Mouse (Mus musculus) liver, embryonic 13.5 days (tissue): ENCODE results near the gene Gucy2g. TPM values are rescaled to one million over a fixed set of nuclear protein-coding genes. Genes with fewer than 3 reads are reported as not detected.
"Not testable (repeated sequence)": the region's sequence is repeated elsewhere in the genome, so short reads cannot be mapped to it uniquely, and the experiment has no call there.

ENCODE experiments used
- ATAC-seq: fragments of 200-750 bp; cut with Nextera tagmentation; 2 replicates; pipeline ENCODE4 v1.8.0; 2017; ENCODE audit warnings: low read depth, mild to moderate bottlenecking, moderate number of reproducible peaks, moderate library complexity
- DNase-seq: peaks from one replicate; pipeline ENCODE4 v3.0.0; 2022
- H3K27ac ChIP-seq: fragments of 300-500 bp; sonication (generic); 2 replicates; pipeline ENCODE4 v1.5.1; 2015; ENCODE audit warnings: moderate library complexity, mild to moderate bottlenecking, inconsistent platforms
- H3K27me3 ChIP-seq: fragments of 300-500 bp; sonication (generic); 2 replicates; pipeline ENCODE4 v1.6.1; 2015; ENCODE audit warnings: mild to moderate bottlenecking, inconsistent platforms
- H3K36me3 ChIP-seq: fragments of 300-500 bp; sonication (generic); 2 replicates; pipeline ENCODE4 v1.6.1; 2015; ENCODE audit warnings: mild to moderate bottlenecking, inconsistent platforms
- H3K4me1 ChIP-seq: fragments of 300-500 bp; sonication (generic); replicated peaks from 2 replicates; pipeline ENCODE4 v1.6.1; 2015; ENCODE audit warnings: inconsistent platforms
- H3K4me2 ChIP-seq: fragments of 300-500 bp; sonication (generic); 2 replicates; pipeline ENCODE4 v1.6.1; 2015; ENCODE audit warnings: inconsistent platforms, mild to moderate bottlenecking, moderate library complexity
- H3K4me3 ChIP-seq: fragments of 300-500 bp; sonication (generic); replicated peaks from 2 replicates; pipeline ENCODE4 v1.5.1; 2015; ENCODE audit warnings: mild to moderate bottlenecking, inconsistent platforms
- H3K9ac ChIP-seq: fragments of 300-500 bp; sonication (generic); 2 replicates; pipeline ENCODE4 v1.6.1; 2015; ENCODE audit warnings: mild to moderate bottlenecking, inconsistent platforms
- H3K9me3 ChIP-seq: fragments of 300-500 bp; sonication (generic); replicated peaks from 2 replicates; pipeline ENCODE4 v1.6.1; 2016; ENCODE audit warnings: inconsistent platforms
- WGBS: fragments of 180-500 bp; shearing (Covaris S2); methylation state at CpG from one replicate; pipeline ENCODE4 v1.1.7; 2015; ENCODE audit not compliant: insufficient replicate concordance; 5-methylcytosine and 5-hydroxymethylcytosine counted together
- polyA plus RNA-seq: library from polyadenylated mRNA; unstranded; fragments of >200 nt; fragmentation: Nextera tagmentation; extraction: Ambion mirVana; gene quantifications from 2 replicates; pipeline ENCODE4 v1.2.1, GENCODE M21; 2015

Gene Gucy2g
- polyA plus RNA-seq, 1 experiment from 2014 or later, result not detected

- Histone ChIP-seq H3K27me3 (no peaks in the 10 kb centered on the region), H3K27ac (no peak overlapping the region), H3K9me3 (no peaks in the 10 kb centered on the region), H3K4me1 (no peaks in the 10 kb centered on the region), H3K4me3 (no peak overlapping the region), H3K9ac (no peak overlapping the region), H3K36me3 (no peaks in the 10 kb centered on the region), H3K4me2 (no peak overlapping the region)
- ATAC-seq, result no peak
- DNase-seq, result no peak
- 70% methylated on average over 7 of the region's 7 CpGs for WGBS
Observed at GRCm38 (mm10) chr19:55184442-55184841, 56.6 kb downstream of the Gucy2g start.

- ATAC-seq, result no peak
- Histone ChIP-seq H3K9me3 (no peaks in the 10 kb centered on the region), H3K4me2 (no peak within 1 kb of the TSS), H3K27me3 (no peaks in the 10 kb centered on the region), H3K36me3 (no peaks in the 10 kb centered on the region), H3K4me1 (no peaks in the 10 kb centered on the region), H3K9ac (no peak within 1 kb of the TSS), H3K27ac (no peak within 1 kb of the TSS), H3K4me3 (no peak within 1 kb of the TSS)
- no peak for DNase-seq
- 66% methylated on average over 5 of the region's 5 CpGs for WGBS
Observed at GRCm38 (mm10) chr19:55180433-55180832, 60.6 kb downstream of the Gucy2g start, which contains the start of gene Tectb. Tectb (plus strand) TSS chr19:55180733.

GRCm38 (mm10) chr19:55177143-55177542 lies 63.9 kb downstream of the Gucy2g start:
- no peak overlapping the region for H3K4me3 ChIP-seq

GRCm38 (mm10) chr19:55171585-55171984 lies 69.5 kb downstream of the Gucy2g start:
- no peak overlapping the region for H3K27ac ChIP-seq
- H3K4me2 ChIP-seq, result no peak overlapping the region
- H3K27me3 ChIP-seq, result no peaks in the 10 kb centered on the region
- 0 out of 2 replicates have a peak, but pooled peaks cover 4% of the 10 kb centered on the region for H3K9me3 ChIP-seq
- 52% methylated on average over 1 of the region's 1 CpGs for WGBS
- H3K4me1 ChIP-seq, result no peaks in the 10 kb centered on the region
- no peak overlapping the region for H3K4me3 ChIP-seq
- no peaks in the 10 kb centered on the region for H3K36me3 ChIP-seq
- no peak for DNase-seq
- ATAC-seq, result no peak
- H3K9ac ChIP-seq, result no peak overlapping the region

More at GRCm38 (mm10) chr19:55177143-55177542, 63.9 kb downstream of the Gucy2g start:
- no peaks in the 10 kb centered on the region for H3K9me3 ChIP-seq
- H3K9ac ChIP-seq, result no peak overlapping the region
- H3K36me3 ChIP-seq, result no peaks in the 10 kb centered on the region
- WGBS, result 74% methylated on average over 3 of the region's 3 CpGs
- no peak for DNase-seq
- no peak overlapping the region for H3K4me2 ChIP-seq
- no peak overlapping the region for H3K27ac ChIP-seq
- H3K4me1 ChIP-seq, result no peaks in the 10 kb centered on the region
- H3K27me3 ChIP-seq, result no peaks in the 10 kb centered on the region
- no peak for ATAC-seq

- H3K27me3 ChIP-seq, result no peaks in the 10 kb centered on the region
- H3K9me3 ChIP-seq, result 0 out of 2 replicates have a peak, but pooled peaks cover 4% of the 10 kb centered on the region
- H3K27ac ChIP-seq, result no peak overlapping the region
- H3K4me1 ChIP-seq, result peaks cover 2% of the 10 kb centered on the region; the same call in 1 of the 2 replicates
- H3K4me2 ChIP-seq, result no peak overlapping the region
- H3K36me3 ChIP-seq, result no peaks in the 10 kb centered on the region
- no peak overlapping the region for H3K4me3 ChIP-seq
- ATAC-seq (no peak), DNase-seq (no peak)
- no peak overlapping the region for H3K9ac ChIP-seq
Observed at GRCm38 (mm10) chr19:55170399-55170798, 70.6 kb downstream of the Gucy2g start.

- WGBS, result 69% methylated on average over 8 of the region's 8 CpGs
- not testable (repeated sequence) for DNase-seq, H3K9ac ChIP-seq, H3K27ac ChIP-seq, H3K4me3 ChIP-seq, H3K4me1 ChIP-seq, H3K36me3 ChIP-seq, H3K27me3 ChIP-seq, H3K4me2 ChIP-seq, ATAC-seq, H3K9me3 ChIP-seq
Observed at GRCm38 (mm10) chr19:55169236-55169729, 71.8 kb downstream of the Gucy2g start.

- peaks cover 5% of the 10 kb centered on the region; the same call in 1 of the 2 replicates for H3K4me1 ChIP-seq
- no peak overlapping the region for H3K4me2 ChIP-seq
- H3K27me3 ChIP-seq, result no peaks in the 10 kb centered on the region
- no peaks in the 10 kb centered on the region for H3K36me3 ChIP-seq
- H3K27ac ChIP-seq, result no peak overlapping the region
- no peak overlapping the region for H3K4me3 ChIP-seq
- no peak for DNase-seq
- no peak overlapping the region for H3K9ac ChIP-seq
- WGBS, result 63% methylated on average over 6 of the region's 6 CpGs
- ATAC-seq, result no peak
- H3K9me3 ChIP-seq, result 0 out of 2 replicates have a peak, but pooled peaks cover 4% of the 10 kb centered on the region
Observed at GRCm38 (mm10) chr19:55168360-55168759, 72.7 kb downstream of the Gucy2g start.

- Histone ChIP-seq H3K4me3 (no peak overlapping the region), H3K9ac (no peak overlapping the region), H3K27ac (no peak overlapping the region), H3K9me3 (0 out of 2 replicates have a peak, but pooled peaks cover 4% of the 10 kb centered on the region), H3K4me1 (peaks cover 5% of the 10 kb centered on the region; the same call in 1 of the 2 replicates), H3K27me3 (no peaks in the 10 kb centered on the region), H3K36me3 (no peaks in the 10 kb centered on the region), H3K4me2 (no peak overlapping the region)
- WGBS, result 31% methylated on average over 2 of the region's 2 CpGs
- DNase-seq, result no peak
- ATAC-seq, result no peak
Observed at GRCm38 (mm10) chr19:55167741-55168140, 73.3 kb downstream of the Gucy2g start.

- ATAC-seq (no peak), DNase-seq (no peak)
- 68% methylated on average over 2 of the region's 2 CpGs for WGBS
- Histone ChIP-seq H3K27me3 (no peaks in the 10 kb centered on the region), H3K9me3 (0 out of 2 replicates have a peak, but pooled peaks cover 4% of the 10 kb centered on the region), H3K27ac (no peak overlapping the region), H3K9ac (no peak overlapping the region), H3K4me3 (no peak overlapping the region), H3K4me2 (no peak overlapping the region), H3K4me1 (peaks cover 5% of the 10 kb centered on the region; the same call in 1 of the 2 replicates), H3K36me3 (no peaks in the 10 kb centered on the region)
Observed at GRCm38 (mm10) chr19:55166741-55167140, 74.3 kb downstream of the Gucy2g start.

GRCm38 (mm10) chr19:55165954-55166353 lies 75.1 kb downstream of the Gucy2g start:
- no peak for DNase-seq
- 59% methylated on average over 4 of the region's 4 CpGs for WGBS
- Histone ChIP-seq H3K27me3 (no peaks in the 10 kb centered on the region), H3K36me3 (no peaks in the 10 kb centered on the region), H3K4me1 (peaks cover 5% of the 10 kb centered on the region; the same call in 1 of the 2 replicates), H3K27ac (no peak overlapping the region), H3K4me2 (no peak overlapping the region), H3K9ac (no peak overlapping the region), H3K9me3 (0 out of 2 replicates have a peak, but pooled peaks cover 4% of the 10 kb centered on the region), H3K4me3 (no peak overlapping the region)
- ATAC-seq, result no peak

- ATAC-seq, result no peak
- 68% methylated on average over 1 of the region's 1 CpGs for WGBS
Observed at GRCm38 (mm10) chr19:55165183-55165865, 75.7 kb downstream of the Gucy2g start.

More at GRCm38 (mm10) chr19:55165183-55165865, 75.7 kb downstream of the Gucy2g start:
- no peak overlapping the region for H3K4me3 ChIP-seq
- DNase-seq, result no peak
- H3K9ac ChIP-seq, result no peak overlapping the region
- H3K27me3 ChIP-seq, result no peaks in the 10 kb centered on the region
- H3K27ac ChIP-seq, result no peak overlapping the region
- no peaks in the 10 kb centered on the region for H3K36me3 ChIP-seq
- H3K4me1 ChIP-seq, result peaks cover 5% of the 10 kb centered on the region; the same call in 1 of the 2 replicates
- no peak overlapping the region for H3K4me2 ChIP-seq
- H3K9me3 ChIP-seq, result 0 out of 2 replicates have a peak, but pooled peaks cover 4% of the 10 kb centered on the region
